Mouse (Mus musculus) c-Kit-positive CD71-positive TER-119-negative erythroid progenitor cells, embryonic 14.5 days (primary cell): ENCODE results near the gene Gm30302.
"Not testable (repeated sequence)": the region's sequence is repeated elsewhere in the genome, so short reads cannot be mapped to it uniquely, and the experiment has no call there.

Source experiments
- DNase-seq: peaks from one replicate; pipeline ENCODE4 v3.0.0-alpha.2; 2013; ENCODE audit warnings: low read depth

The Gm30302 gene

DNA sequence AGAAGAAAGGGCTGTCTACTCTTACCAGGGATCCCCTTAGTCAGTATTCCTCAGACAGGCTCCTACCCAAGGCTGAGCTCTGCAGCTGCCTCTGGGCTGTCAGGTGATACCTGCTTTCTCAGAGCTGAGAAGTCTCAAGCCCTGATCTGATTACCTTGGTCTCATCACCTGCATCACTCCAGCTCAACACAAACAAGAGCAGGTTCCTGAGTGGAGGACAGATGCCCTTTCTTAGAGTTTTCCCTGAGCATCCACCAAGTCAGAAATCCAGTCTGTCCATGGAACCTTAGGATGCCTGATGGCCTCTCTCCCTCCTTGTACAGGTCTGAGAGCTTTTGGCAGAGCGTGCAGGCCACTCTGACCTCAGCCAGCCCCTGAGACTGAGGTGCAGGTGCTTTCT, at the start of gene Gm30302:
Gene Gm30302, minus strand, starts transcription at position 101 of the 400 bp plus-strand sequence.
- DNase-seq, result no peak

GRCm38 (mm10) chr13:49846751-49847150, 48.0 kb upstream of the Gm30302 start:
- DNase-seq, result no peak

- DNase-seq, result no peak
Observed at GRCm38 (mm10) chr13:49846141-49846540, 47.3 kb upstream of the Gm30302 start.

GRCm38 (mm10) chr13:49845663-49846062, 46.9 kb upstream of the Gm30302 start:
- DNase-seq, result no peak

DNA sequence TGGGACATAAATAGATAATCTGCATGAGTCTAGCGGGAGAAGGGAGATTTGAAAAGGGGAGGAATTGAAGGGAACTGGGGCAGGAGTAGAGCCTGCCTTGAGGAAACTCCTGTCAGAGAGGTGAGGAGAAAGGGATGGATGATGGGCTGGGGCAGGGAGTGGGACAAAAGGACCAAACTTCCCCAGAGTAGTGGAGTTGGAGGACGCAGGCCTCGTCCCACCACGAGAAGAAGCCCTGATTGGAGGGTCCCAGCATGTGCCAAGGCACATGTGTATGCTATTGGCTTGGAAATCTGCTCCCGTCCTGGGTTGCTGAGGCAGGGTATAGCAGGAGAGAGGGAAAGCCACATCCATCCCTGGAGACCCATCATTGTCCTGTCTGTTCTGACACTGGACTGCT, 45.3 kb upstream of the Gm30302 start:
- DNase-seq, result no peak

DNA sequence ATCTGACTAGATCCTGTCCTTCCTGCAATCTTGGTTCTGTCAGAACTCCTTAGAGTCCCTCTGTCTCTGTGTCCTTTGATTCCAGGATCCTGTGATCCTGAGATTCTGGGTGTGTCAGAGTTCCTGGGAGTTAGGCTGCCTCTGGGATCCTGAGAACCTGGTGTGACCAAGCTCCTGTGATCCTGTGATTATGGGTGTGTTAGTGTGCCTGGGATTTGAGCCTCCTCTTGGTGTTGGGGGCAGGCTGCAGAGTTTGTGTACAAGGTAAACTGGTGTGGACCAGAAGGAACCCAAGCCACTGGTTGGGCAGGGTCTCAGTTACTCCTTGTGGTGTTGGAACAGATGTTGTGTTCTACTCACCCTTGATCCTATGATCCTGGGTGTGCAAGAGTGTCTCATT, 42.4 kb upstream of the Gm30302 start:
- no peak for DNase-seq

DNA sequence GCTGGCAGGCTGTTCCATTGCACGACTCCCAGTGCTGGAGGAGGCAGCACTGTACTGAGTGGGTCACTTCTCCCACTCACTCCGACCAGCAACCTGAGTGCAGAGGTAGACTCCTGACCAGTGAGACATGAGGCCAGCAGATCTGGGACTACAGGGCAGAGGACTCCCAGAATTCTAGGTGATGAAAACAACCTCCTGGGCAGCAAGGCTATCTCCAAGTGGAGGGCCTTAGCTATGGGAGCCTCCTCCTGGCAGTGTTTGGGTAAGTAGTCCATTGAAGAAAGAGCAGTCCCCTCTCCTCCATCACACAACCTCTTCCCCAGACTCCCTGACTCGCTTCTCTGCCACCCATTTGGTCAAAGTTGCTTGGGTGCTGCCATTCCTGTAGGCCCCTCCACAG, 31.6 kb upstream of the Gm30302 start:
- no peak for DNase-seq

- no peak for DNase-seq
Observed at GRCm38 (mm10) chr13:49825300-49825699, 26.5 kb upstream of the Gm30302 start.

- no peak for DNase-seq
Observed at GRCm38 (mm10) chr13:49814958-49815357, 16.2 kb upstream of the Gm30302 start.

DNA sequence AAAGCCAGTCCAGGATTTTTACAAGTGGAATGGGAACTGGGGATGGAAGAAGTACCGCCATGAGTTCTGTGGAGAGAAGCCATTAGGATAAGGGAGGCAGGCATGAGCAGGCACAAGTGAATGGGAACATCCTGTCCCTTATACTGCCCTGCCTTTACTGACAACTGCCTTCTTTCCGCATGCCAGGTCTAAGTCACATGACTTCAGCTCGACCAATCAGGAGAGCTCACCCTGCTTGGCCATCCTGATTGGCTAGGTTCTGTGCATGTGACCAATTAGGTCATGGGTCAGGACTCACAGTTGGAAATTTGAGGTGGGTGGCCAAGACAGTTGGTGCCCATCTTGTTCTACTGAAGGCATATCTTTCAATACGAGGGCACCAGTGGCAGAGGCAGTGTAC, 15.6 kb upstream of the Gm30302 start:
- no peak for DNase-seq

DNA sequence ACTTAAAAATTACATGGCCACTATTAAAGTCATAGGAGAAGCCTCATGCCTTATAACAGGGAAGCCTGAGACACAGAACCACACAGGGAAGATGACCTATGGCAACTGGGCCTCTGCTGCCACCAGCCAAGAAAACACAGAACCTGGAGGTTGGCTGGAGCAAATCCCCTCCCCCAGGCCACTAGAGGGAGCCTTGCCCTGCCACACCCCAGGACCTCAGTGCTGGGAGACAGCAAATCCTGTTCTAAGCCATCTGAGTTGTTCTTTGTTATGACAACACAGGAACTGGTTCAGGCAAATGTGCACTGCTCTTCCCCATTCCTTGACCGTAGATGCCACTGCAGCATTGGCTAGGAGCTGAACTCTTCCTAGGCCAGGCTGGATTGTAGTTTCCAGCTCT, 8.3 kb upstream of the Gm30302 start:
- DNase-seq, result no peak

- no peak for DNase-seq
Observed at GRCm38 (mm10) chr13:49788563-49789393, 10.0 kb downstream of the Gm30302 start.

DNA sequence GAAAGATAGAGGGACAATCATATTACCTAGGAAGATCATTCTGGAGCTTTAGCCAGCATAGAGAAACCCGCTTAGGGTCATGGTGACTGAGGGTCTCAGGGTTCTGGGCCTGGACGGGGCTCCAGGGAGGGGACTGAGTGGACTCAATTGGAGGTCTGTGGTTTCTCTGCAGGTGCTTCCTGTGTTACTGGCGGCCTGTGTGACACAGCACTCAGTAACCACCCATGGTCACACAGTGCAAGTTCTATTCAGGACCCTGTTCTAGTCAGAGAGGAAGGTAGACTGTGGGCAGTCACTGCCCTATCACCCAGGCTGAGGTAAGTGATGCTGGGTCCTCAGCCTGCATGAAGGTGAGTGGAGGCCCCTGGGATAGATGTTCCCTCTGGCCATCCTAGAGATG, 14.9 kb downstream of the Gm30302 start:
- no peak for DNase-seq

- not testable (repeated sequence) for DNase-seq
Observed at GRCm38 (mm10) chr13:49771536-49771935, 27.3 kb downstream of the Gm30302 start.

GRCm38 (mm10) chr13:49769111-49769510, 29.7 kb downstream of the Gm30302 start:
- no peak for DNase-seq

DNA sequence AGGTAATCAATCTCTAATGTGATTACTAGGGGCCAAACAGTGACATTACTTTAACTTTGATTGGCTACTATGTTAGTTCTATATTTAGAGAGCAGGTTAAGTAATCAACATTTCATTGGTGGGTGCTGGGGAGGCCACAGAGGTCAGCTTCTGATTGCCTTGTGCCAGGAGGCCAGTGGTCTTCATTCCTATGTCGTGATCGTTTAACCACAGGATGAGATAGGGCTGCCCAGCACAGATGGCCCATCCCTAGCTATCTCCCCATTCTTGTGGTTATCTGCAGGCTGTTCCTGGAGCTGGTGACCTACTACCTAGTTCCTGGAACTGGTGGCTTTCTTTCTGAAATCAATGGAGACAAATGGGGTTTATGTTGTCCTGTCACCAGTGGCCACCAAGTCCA, 30.8 kb downstream of the Gm30302 start:
- peak; percentile 7 for DNase-seq

DNA sequence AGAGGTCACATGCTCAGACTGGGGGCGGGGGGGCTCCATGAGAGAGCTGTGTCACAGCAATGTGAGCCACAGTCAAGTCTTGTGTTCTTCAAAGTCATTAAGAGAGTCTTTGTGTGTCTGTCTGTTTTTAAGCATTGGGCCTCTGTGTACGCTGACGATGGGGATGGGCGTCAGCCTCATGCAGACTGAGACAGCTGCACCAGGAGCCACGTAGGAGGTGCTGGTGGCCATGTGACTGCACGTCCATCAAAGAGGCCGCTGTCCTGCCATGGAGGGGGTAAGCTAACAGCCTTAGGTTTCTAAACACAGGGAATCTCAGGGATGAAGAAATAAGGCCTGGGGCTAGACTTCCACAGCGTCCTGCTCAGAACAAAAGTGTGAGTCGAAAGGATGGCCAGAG, 32.5 kb downstream of the Gm30302 start:
- DNase-seq, result no peak

GRCm38 (mm10) chr13:49765306-49765705, 33.5 kb downstream of the Gm30302 start:
- DNase-seq, result no peak

DNA sequence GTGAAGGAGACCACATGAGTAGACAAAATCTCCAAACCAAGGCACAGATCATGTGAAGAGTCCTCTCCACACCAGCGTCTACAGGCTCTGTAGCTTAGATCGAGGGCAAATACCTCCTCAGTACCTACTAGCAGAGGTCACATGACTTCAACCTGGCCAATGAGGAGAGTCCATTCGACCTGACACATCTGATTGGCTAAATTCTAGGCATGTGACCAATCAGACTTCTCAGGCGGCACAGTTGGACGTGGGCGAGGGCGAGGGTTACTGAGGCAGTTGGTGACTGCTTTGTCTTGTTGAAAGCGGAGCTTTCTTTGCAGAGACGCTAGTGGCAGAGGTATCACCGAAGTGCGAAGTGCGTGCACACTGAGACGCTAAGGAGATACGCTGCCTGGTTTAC, 36.6 kb downstream of the Gm30302 start:
- no peak for DNase-seq

DNA sequence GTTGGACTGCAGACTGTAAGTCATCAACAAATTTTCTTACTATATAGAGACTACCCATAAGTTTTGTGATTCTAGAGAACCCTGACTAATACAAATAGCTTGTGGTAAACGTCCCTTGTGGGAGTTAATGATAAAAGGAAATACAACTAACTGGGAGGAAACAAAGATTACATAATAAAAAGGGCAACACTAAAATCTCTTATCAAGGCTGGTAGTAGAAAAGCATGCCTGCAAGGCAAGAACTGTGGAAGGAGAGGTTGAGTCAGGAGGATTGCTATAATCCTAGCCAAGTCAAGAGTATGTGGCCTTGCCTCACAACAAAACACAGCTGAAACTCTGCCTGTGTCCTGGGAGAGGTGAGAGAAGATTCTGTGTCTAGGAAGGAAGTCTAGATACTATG, 38.1 kb downstream of the Gm30302 start:
- DNase-seq, result no peak

- no peak for DNase-seq
Observed at GRCm38 (mm10) chr13:49757966-49758365, 40.8 kb downstream of the Gm30302 start.

DNA sequence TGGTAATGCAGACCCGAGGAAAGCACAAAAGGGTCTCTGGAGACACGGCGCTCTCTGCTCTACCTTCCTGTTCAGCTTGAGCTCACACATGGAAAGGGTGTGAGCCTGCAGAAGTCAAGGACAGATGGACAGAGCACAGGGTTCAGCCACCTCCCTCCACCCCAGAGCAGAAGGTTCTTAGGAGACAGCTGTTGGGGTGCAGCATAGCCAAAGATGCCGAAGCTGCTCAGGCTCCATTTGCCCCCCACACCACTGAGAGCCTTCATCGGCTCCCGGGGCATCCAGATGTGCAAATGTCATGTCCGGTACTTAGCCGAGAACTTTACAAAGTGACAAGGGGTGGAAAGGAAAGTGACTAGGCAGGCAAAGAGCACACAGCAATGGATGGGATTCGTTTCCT, 42.2 kb downstream of the Gm30302 start:
- DNase-seq, result no peak

- DNase-seq, result no peak
Observed at GRCm38 (mm10) chr13:49741285-49742040, 57.3 kb downstream of the Gm30302 start.
